Mouse (Mus musculus) small intestine, adult 2 months (tissue): ENCODE results near the gene Bnc1.
A peak's percentile ranks its signal among the peaks of the same experiment; 100 is the strongest.

Source experiments
- CTCF ChIP-seq: fragments of 200-500 bp; IDR thresholded peaks from 2 replicates; pipeline ENCODE4 v1.5.1; 2012; ENCODE audit warnings: low read depth, mild to moderate bottlenecking, control low read depth, inconsistent platforms, low read length, moderate library complexity, mixed read lengths; ENCODE audit not compliant: insufficient replicate concordance, insufficient read length; ENCODE audit errors: extremely low read depth
- POLR2A ChIP-seq: fragments of 200-500 bp; IDR thresholded peaks from 2 replicates; pipeline ENCODE4 v1.6.1; 2012; ENCODE audit warnings: low read depth, mild to moderate bottlenecking, control low read depth, inconsistent platforms, low read length, moderate library complexity

GRCm38 (mm10) chr7:82018031-82018430, 25.9 kb upstream of the Bnc1 start:
- TF ChIP-seq POLR2A (0 out of 2 replicates have a peak, but pooled peaks have one; percentile 38), CTCF (no peak)
